Mouse (Mus musculus) subcutaneous adipose tissue, adult 2 months (tissue): ENCODE measurements around the gene Ddx20. TPM values are rescaled to one million over a fixed set of nuclear protein-coding genes. Genes with fewer than 3 reads are reported as not detected.

Source experiments
- polyA plus RNA-seq: library from polyadenylated mRNA; depleted of rRNA; stranded (reverse); fragments of >200 nt; gene quantifications from 2 replicates; pipeline ENCODE4 v1.2.3, GENCODE M21; 2012; ENCODE audit warnings: low replicate concordance; rRNA removed

Ddx20 gene
- 3.9 and 14.5 TPM in 2 replicates for polyA plus RNA-seq

GRCm38 (mm10) chr3:105687324-105688060, at the start of gene Ddx20:
Gene Ddx20 (minus strand): TSS chr3:105687574.

GRCm38 (mm10) chr3:105704031-105705008, 16.9 kb upstream of the Ddx20 start, which contains the start of gene Inka2:
Gene Inka2 (plus strand): TSS chr3:105704599.

Other genes starting within 250 kb of the Ddx20 start
- 0.75 and 23.9 TPM in 2 replicates for gene Kcnd3, start 235.2 kb downstream of the Ddx20 start, polyA plus RNA-seq
- 5.0 and 13.0 TPM in 2 replicates for gene Inka2, start 17.0 kb upstream of the Ddx20 start, polyA plus RNA-seq
- 9.7 and 19.3 TPM in 2 replicates for gene Rap1a, start 113.8 kb upstream of the Ddx20 start, polyA plus RNA-seq
- 0.32 and 2.4 TPM in 2 replicates for gene Adora3, start 183.3 kb upstream of the Ddx20 start, polyA plus RNA-seq
- gene Tmigd3, start 183.3 kb upstream of the Ddx20 start, polyA plus RNA-seq, result 0.60 and 1.8 TPM in 2 replicates
- 0.92 and 1.9 TPM in 2 replicates for gene I830077J02Rik, start 245.1 kb upstream of the Ddx20 start, polyA plus RNA-seq